Mouse (Mus musculus) intestine, postnatal 0 days (tissue): ENCODE data around the gene Rcc1. TPM values are rescaled to one million over a fixed set of nuclear protein-coding genes. Genes with fewer than 3 reads are reported as not detected.

Experiments used
- ATAC-seq: fragments of 200-750 bp; cut with Nextera tagmentation; 2 replicates; pipeline ENCODE4 v1.8.0; 2017; ENCODE audit warnings: mild to moderate bottlenecking, moderate TSS enrichment, moderate library complexity
- H3K27ac ChIP-seq: fragments of 300-500 bp; sonication (generic); 2 replicates; pipeline ENCODE4 v1.5.1; 2014; ENCODE audit warnings: mild to moderate bottlenecking, low read depth, low read length, moderate library complexity
- H3K27me3 ChIP-seq: fragments of 300-500 bp; sonication (generic); replicated peaks from 2 replicates; pipeline ENCODE4 v1.6.1; 2014; ENCODE audit warnings: low read length, mixed read lengths; ENCODE audit not compliant: control insufficient read depth, insufficient read depth
- H3K36me3 ChIP-seq: fragments of 300-500 bp; sonication (generic); 2 replicates; pipeline ENCODE4 v1.6.1; 2014; ENCODE audit warnings: mild to moderate bottlenecking, moderate library complexity; ENCODE audit not compliant: control insufficient read depth, insufficient read depth
- H3K4me1 ChIP-seq: fragments of 300-500 bp; sonication (generic); replicated peaks from 2 replicates; pipeline ENCODE4 v1.6.1; 2014; ENCODE audit warnings: antibody characterized with exemption, low read length, mixed read lengths; ENCODE audit not compliant: control insufficient read depth, insufficient read depth
- H3K4me2 ChIP-seq: fragments of 300-500 bp; sonication (generic); replicated peaks from 2 replicates; pipeline ENCODE4 v1.6.1; 2014; ENCODE audit warnings: low read depth, mild to moderate bottlenecking, moderate library complexity
- H3K4me3 ChIP-seq: fragments of 300-500 bp; sonication (generic); 2 replicates; pipeline ENCODE4 v1.5.1; 2014; ENCODE audit warnings: low read depth, low read length
- H3K9ac ChIP-seq: fragments of 300-500 bp; sonication (generic); 2 replicates; pipeline ENCODE4 v1.6.1; 2014; ENCODE audit warnings: mild to moderate bottlenecking, low read depth, low read length
- H3K9me3 ChIP-seq: fragments of 300-500 bp; sonication (generic); 2 replicates; pipeline ENCODE4 v1.6.1; 2016; ENCODE audit warnings: mixed run types; ENCODE audit not compliant: control insufficient read depth
- CTCF ChIP-seq: sonication (generic); IDR thresholded peaks from 2 replicates; pipeline ENCODE4 v1.5.1; 2016; ENCODE audit warnings: low read depth, mild to moderate bottlenecking, control low read depth, antibody characterized with exemption, moderate library complexity
- whole genome bisulfite sequencing: fragments of 180-500 bp; shearing (Covaris S2); extraction: QIAGEN DNeasy Blood & Tissue Kit; methylation state at CpG from one replicate; pipeline ENCODE4 v1.1.7; 2014; 5-methylcytosine and 5-hydroxymethylcytosine counted together
- polyA plus RNA-seq: library from polyadenylated mRNA; unstranded; fragments of >200 nt; fragmentation: Nextera tagmentation; extraction: Ambion mirVana; gene quantifications from 2 replicates; pipeline ENCODE4 v1.2.1, GENCODE M21; 2015

Gene Rcc1
- polyA plus RNA-seq, 1 experiment from 2014 or later = 48.7 TPM

DNA sequence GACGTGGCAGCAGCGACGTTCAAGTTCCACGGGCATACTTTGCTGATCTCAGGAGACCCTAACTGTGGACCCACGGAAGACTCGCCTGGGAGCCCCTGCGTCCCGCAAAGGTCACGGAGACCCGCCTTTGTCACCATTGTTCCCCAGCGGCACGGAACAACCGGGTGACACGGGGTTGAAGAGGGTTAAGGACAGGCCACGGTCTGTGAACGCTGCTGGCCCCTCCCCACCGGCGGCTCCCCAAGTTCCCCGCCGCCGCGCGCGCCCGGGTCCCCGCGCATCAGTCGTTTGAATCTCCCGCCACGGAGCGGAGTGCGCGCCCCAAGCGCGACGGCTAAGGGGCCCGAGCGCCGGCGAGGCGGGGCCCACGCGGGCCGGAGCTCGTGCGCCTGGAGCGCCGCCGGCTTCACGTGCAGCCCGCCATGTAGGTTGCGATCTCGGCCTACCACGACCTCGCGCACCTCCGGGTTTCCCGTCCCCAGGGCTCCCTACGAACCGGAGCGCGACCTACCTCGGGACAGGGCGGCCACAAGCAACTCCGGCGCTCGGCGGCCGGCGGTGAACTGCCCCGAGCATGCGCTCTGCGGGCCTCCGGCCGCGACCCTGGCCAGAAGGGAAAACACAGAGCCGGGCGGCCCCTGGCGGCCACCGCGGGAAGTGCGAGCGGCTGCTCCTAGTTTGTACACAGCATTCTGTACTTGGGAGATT, 8.1 kb downstream of the Rcc1 start:
- under 1% methylated on average over 75 of the region's 83 CpGs for WGBS
- TF ChIP-seq CTCF = peak; percentile 97

DNA sequence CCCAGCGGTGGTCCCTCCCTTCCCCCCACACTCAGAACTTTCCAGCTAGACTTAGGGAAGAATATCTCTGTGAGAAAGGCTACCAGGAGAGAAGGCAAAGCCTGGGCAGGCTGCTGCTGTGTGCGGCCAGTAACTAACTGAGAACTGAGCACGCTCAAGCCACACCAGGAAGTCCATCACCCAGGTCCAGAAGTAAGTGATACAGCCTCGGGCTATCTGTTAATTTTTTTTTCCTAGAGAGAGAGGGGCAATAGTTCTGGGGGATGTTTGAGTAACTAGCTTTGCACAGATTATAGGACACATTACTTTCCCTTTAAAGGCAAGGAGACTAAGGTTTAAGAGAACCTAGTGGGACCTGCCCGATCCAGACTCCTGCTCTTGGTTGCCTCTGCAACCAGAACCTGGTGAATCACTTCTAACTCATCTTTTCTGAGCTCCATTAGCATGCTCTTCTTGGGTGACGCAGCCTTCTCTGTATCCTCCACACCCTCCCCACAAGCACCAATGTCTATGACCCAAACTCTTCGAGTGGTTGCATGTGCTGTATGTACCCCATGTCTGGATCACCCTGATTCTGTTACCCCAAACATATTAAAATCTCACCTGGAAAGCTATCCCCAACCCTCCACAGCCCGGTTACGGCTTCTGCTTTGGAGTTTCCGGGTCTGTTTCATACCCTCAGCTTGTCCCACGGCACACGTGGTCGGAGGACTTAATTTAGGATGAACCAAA, 8.8 kb downstream of the Rcc1 start:
- 5% methylated on average over 13 of the region's 13 CpGs for WGBS
- H3K27me3 ChIP-seq = no peaks in the 10 kb centered on the region
- H3K9me3 ChIP-seq = no peaks in the 10 kb centered on the region
- H3K4me3 ChIP-seq = peak overlapping the region; percentile 52
- H3K4me1 ChIP-seq = peaks cover 7% of the 10 kb centered on the region; the same call in 1 of the 2 replicates
- H3K9ac ChIP-seq = peak overlapping the region; percentile 75
- TF ChIP-seq CTCF = no peak
- ATAC-seq = no peak; the same call in 1 of the 2 replicates
- H3K27ac ChIP-seq = peak overlapping the region; percentile 86
- peak overlapping the region; percentile 73 for H3K4me2 ChIP-seq
- H3K36me3 ChIP-seq = peaks cover 6% of the 10 kb centered on the region; the same call in 1 of the 2 replicates

More for the DNA sequence above, 8.1 kb downstream of the Rcc1 start:
- H3K4me1 ChIP-seq = peaks cover 7% of the 10 kb centered on the region; the same call in 1 of the 2 replicates
- no peaks in the 10 kb centered on the region for H3K9me3 ChIP-seq
- H3K4me3 ChIP-seq = peak overlapping the region; percentile 52
- peak overlapping the region; percentile 75 for H3K9ac ChIP-seq
- peak overlapping the region; percentile 73 for H3K4me2 ChIP-seq
- peak overlapping the region; percentile 86 for H3K27ac ChIP-seq
- no peaks in the 10 kb centered on the region for H3K27me3 ChIP-seq
- ATAC-seq = peak; percentile 61
- H3K36me3 ChIP-seq = peaks cover 3% of the 10 kb centered on the region; the same call in 1 of the 2 replicates

DNA sequence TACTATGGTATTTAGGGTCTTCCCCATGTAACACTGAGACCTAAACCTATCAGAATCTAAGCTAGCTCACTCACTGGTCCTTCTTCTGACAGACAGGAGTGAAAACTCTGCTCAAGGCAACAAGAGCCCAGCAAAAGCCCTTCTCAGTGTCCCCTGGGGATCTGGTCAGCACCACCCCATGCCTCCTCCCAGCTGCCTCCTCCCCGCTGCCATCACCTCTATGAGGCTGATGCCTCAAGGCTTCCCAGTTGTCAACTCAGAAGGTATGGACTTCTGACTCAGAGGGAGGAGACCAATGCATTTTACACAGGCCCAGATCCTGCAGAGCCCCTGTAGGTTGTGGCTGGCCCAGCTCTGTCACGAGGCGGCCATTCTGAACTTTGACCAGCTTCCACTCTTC, 12.0 kb downstream of the Rcc1 start:
- Histone ChIP-seq H3K4me2 (no peak overlapping the region), H3K9ac (no peak overlapping the region), H3K4me1 (peaks cover 7% of the 10 kb centered on the region; the same call in 1 of the 2 replicates), H3K9me3 (no peaks in the 10 kb centered on the region), H3K4me3 (no peak overlapping the region), H3K27me3 (no peaks in the 10 kb centered on the region), H3K36me3 (peaks cover 34% of the 10 kb centered on the region), H3K27ac (no peak overlapping the region; the same call in 1 of the 2 replicates)
- no peak for TF ChIP-seq CTCF
- no peak for ATAC-seq
- 62% methylated on average over 3 of the region's 3 CpGs for WGBS

DNA sequence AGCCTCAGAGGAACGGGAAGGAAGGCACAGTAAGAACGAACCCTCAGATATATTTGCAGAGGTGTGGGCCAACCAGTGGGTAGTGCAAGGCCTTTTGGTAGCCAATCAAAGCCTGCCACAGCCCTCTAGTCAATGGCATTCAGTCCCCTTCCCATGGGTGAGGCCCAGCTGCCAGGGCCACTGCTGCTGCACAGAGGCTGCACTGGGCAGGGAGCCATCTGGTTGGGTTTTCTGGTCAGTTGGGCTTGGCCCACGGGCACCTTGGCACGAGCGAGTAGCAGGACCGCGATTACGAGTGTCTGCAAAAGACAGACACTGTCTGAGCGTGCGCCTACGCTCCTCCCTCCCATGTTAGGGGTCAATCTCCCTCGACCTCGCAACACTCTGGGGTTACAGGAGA, 14.5 kb downstream of the Rcc1 start:
- Histone ChIP-seq H3K36me3 (peaks cover 53% of the 10 kb centered on the region), H3K4me3 (no peak overlapping the region), H3K27me3 (no peaks in the 10 kb centered on the region), H3K27ac (no peak overlapping the region), H3K4me2 (no peak overlapping the region), H3K9ac (no peak overlapping the region), H3K9me3 (no peaks in the 10 kb centered on the region), H3K4me1 (no peaks in the 10 kb centered on the region)
- ATAC-seq = no peak
- no peak for TF ChIP-seq CTCF
- 92% methylated on average over 13 of the region's 13 CpGs for WGBS

DNA sequence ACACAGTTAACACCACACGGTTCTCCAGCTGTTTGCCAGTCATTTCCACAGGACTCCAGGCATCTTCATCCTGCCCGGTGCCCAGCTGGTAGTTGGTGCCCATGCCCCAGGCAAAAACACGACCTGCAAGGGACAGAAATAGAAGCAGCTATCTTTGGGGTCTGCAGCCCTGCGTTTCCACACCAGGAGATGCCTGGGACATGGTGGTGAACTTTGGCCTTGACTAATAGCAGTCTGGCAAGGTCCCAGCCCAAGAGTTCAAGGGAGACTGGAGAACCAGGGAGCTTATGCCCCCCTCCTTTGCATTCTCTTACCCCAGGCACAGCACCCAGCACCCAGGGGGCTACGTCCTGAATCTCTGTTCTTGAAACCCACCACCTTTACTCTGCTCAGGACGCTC, 20.5 kb downstream of the Rcc1 start:
- 75% methylated on average over 6 of the region's 6 CpGs for WGBS
- H3K4me2 ChIP-seq = no peak overlapping the region
- H3K9ac ChIP-seq = no peak overlapping the region
- TF ChIP-seq CTCF = no peak
- H3K4me1 ChIP-seq = no peaks in the 10 kb centered on the region; the same call in 1 of the 2 replicates
- no peaks in the 10 kb centered on the region for H3K9me3 ChIP-seq
- peaks cover 56% of the 10 kb centered on the region for H3K36me3 ChIP-seq
- no peak overlapping the region for H3K27ac ChIP-seq
- ATAC-seq = no peak
- no peak overlapping the region for H3K4me3 ChIP-seq
- H3K27me3 ChIP-seq = no peaks in the 10 kb centered on the region

DNA sequence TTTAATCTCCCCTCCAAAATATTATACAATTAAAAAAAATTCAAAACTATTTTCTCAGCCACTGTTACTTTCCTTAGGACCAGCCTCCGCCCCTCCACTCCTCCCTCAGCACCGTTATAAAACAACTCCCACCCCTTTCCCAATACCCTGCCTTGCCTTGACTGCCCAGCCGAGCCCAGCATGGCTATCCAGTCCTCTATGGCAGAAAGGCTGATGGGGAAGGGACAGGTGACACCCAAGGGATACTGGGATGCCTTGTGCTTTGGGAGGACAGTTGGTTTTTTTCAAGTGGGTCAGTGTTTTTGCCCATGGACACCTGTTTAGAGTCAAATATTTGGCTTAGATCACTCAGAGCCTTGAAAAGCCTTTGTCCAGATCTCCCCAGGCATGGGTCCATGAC, 21.4 kb downstream of the Rcc1 start:
- TF ChIP-seq CTCF = no peak
- Histone ChIP-seq H3K4me1 (no peaks in the 10 kb centered on the region; the same call in 1 of the 2 replicates), H3K4me3 (no peak overlapping the region), H3K9me3 (no peaks in the 10 kb centered on the region), H3K27ac (no peak overlapping the region), H3K9ac (no peak overlapping the region), H3K36me3 (peaks cover 47% of the 10 kb centered on the region), H3K4me2 (no peak overlapping the region), H3K27me3 (no peaks in the 10 kb centered on the region)
- WGBS = 69% methylated on average over 3 of the region's 3 CpGs
- no peak for ATAC-seq
